Mouse (Mus musculus): ENCODE results near the gene Lama4.
A peak's percentile ranks its signal among the peaks of the same experiment; 100 is the strongest.

Gene Lama4

GRCm38 (mm10) chr10:39049581-39050294 lies 84.4 kb downstream of the Lama4 start:
- no peak for DNase-seq (ENCODE audit: low read depth, low spot score)

- no peak for DNase-seq (ENCODE audit: low read depth, low spot score)
Measured at GRCm38 (mm10) chr10:39056050-39056449, 90.7 kb downstream of the Lama4 start.

GRCm38 (mm10) chr10:39064732-39065131 lies 99.4 kb downstream of the Lama4 start:
- DNase-seq (ENCODE audit: low read depth, low spot score), result peak; percentile 56

GRCm38 (mm10) chr10:39065449-39065848 lies 100.1 kb downstream of the Lama4 start:
- no peak for DNase-seq (ENCODE audit: low read depth, low spot score)

- DNase-seq (ENCODE audit: low read depth, low spot score), result no peak
Measured at GRCm38 (mm10) chr10:39066061-39066460, 100.7 kb downstream of the Lama4 start.

- DNase-seq (ENCODE audit: low read depth, low spot score), result peak; percentile 89
Measured at GRCm38 (mm10) chr10:39066962-39067361, 101.6 kb downstream of the Lama4 start.

- no peak for DNase-seq (ENCODE audit: low read depth, low spot score)
Measured at GRCm38 (mm10) chr10:39072048-39072447, 106.7 kb downstream of the Lama4 start.

GRCm38 (mm10) chr10:39096981-39097380 lies 131.7 kb downstream of the Lama4 start:
- DNase-seq (ENCODE audit: low read depth, low spot score), result peak; percentile 65

GRCm38 (mm10) chr10:39098746-39099145 lies 133.4 kb downstream of the Lama4 start:
- DNase-seq (ENCODE audit: low read depth, low spot score), result no peak

GRCm38 (mm10) chr10:39104803-39105449 lies 139.6 kb downstream of the Lama4 start:
- peak; percentile 4 for DNase-seq (ENCODE audit: low read depth, low spot score)

GRCm38 (mm10) chr10:39106413-39106812 lies 141.1 kb downstream of the Lama4 start:
- DNase-seq (ENCODE audit: low read depth, low spot score), result no peak

GRCm38 (mm10) chr10:39106935-39107334 lies 141.6 kb downstream of the Lama4 start:
- DNase-seq (ENCODE audit: low read depth, low spot score), result peak; percentile 36

- no peak for DNase-seq (ENCODE audit: low read depth, low spot score)
Measured at GRCm38 (mm10) chr10:39108837-39109488, 143.6 kb downstream of the Lama4 start.

- no peak for DNase-seq (ENCODE audit: low read depth, low spot score)
Measured at GRCm38 (mm10) chr10:39109489-39109874, 144.2 kb downstream of the Lama4 start.

GRCm38 (mm10) chr10:39121412-39121811 lies 156.1 kb downstream of the Lama4 start:
- peak; percentile 50 for DNase-seq (ENCODE audit: low read depth, low spot score)

- peak; percentile 96 for DNase-seq (ENCODE audit: low read depth, low spot score)
Measured at GRCm38 (mm10) chr10:39133462-39134310, 168.4 kb downstream of the Lama4 start, which contains the start of the genes Fam229b and Tube1. TSS of gene Fam229b (minus strand) at chr10:39133914. TSS of gene Tube1 (plus strand) at chr10:39133976.

- no peak for DNase-seq (ENCODE audit: low read depth, low spot score)
Measured at GRCm38 (mm10) chr10:39137766-39138165, 172.5 kb downstream of the Lama4 start.

- DNase-seq (ENCODE audit: low read depth, low spot score), result no peak
Measured at GRCm38 (mm10) chr10:39138761-39139160, 173.4 kb downstream of the Lama4 start.

GRCm38 (mm10) chr10:39140843-39141242 lies 175.5 kb downstream of the Lama4 start:
- no peak for DNase-seq (ENCODE audit: low read depth, low spot score)

GRCm38 (mm10) chr10:39141401-39141800 lies 176.1 kb downstream of the Lama4 start:
- no peak for DNase-seq (ENCODE audit: low read depth, low spot score)

- no peak for DNase-seq (ENCODE audit: low read depth, low spot score)
Measured at GRCm38 (mm10) chr10:39142216-39142615, 176.9 kb downstream of the Lama4 start.

- DNase-seq (ENCODE audit: low read depth, low spot score), result peak; percentile 35
Measured at GRCm38 (mm10) chr10:39156719-39157118, 191.4 kb downstream of the Lama4 start.

All from 3T3-L1 (cell line).